Mouse (Mus musculus): ENCODE data around the gene Slc6a8.

Gene Slc6a8

DNA sequence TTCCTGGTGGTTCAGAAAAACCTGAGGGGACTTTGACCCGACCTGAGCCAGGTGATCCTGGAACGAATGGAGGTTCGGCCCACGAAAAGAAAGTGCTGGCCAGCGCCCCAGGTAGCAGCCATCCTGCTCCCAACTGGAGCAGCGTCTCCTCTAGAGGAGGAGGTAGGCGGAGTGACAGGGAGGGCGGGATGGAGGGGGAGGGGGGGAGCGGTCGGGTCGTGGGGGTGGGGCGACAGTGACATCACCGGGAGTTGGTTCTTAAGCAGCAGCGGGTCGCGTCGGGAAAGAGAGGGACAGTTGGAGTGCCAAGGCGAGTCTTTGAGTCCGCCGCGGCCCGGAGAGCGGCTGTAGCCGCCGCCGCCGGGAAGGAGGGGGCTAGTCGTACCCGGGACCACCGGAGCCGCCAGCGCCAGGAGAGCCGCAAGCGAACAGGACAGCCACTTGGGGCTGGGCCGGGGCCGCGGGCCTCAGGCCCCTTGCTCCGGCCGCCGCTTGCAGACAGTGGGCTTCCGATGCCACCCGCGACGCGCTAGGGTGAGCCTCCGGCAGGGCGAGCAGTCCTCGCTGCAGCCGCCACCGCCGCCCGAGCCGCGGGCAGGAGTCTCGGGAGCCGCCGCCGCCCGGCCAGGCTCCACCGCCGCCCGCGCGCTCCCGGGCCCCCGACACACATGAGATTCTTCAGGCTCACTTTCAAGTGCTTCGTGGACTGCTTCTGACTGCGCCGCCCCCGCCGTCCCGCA is at the start of gene Slc6a8:
Slc6a8 (plus strand) TSS at position 272 of the 740 bp plus-strand sequence.
- DNase-seq: peak; percentile 43

DNA sequence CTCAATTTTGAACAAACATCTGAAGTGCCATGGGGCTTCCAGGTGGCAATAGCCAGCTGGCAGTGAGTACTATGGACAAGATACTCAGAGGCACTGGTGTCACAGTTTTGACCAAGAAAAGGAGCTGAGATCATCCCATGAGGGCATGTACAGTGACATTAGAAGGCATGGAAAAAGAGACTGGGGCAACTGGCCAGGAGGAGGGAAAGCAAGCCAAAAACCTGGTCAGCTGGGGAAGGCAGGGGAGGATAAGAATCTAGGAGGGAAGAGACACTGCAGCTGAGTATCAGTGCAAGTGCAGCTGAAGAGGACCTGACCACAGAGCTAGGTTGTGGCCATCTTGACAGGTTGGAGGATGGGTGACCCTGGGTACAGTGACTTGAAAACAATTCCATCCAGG is 46.0 kb upstream of the Slc6a8 start:
- DNase-seq: no peak

DNA sequence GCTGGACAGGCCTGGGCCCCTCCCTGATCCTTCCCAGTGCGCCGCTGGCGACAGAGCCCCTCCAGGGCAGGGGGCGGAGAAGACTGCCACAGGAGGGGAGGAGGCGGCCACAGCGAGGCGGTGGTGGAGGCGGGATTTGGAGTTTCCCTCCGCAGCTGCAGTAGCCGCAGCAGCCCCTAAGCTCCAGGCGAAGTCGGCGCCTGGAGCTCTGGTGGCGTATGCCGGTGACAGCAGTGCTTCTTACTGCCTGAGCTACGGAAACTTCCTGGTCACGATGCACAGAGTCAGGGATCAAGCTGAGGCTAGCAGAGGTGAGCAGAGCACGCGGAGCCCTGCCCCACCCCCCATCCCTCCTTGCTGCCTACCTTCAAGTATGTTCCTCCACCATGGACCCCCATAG is 37.5 kb upstream of the Slc6a8 start:
- DNase-seq: no peak

DNA sequence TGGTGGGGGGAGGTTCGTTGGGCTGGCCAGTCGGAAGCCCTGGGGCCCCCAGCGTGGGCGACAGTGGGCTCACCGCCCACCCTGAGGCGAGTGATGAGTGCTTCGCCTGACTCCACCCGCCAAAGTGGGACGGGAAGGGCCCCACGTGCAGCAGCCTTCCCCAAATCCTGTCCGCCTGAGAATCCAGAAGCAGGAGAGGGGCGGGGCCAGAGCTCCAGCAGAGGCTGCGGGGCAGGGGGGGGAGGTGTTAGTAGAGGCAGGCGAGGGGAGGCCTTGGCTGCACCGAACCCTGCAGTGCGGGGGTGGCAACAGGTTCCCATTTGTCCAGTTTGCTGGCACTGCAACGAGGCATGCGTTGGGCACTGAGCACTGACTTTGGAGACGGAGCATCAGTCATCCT is 35.5 kb upstream of the Slc6a8 start:
- DNase-seq: no peak

DNA sequence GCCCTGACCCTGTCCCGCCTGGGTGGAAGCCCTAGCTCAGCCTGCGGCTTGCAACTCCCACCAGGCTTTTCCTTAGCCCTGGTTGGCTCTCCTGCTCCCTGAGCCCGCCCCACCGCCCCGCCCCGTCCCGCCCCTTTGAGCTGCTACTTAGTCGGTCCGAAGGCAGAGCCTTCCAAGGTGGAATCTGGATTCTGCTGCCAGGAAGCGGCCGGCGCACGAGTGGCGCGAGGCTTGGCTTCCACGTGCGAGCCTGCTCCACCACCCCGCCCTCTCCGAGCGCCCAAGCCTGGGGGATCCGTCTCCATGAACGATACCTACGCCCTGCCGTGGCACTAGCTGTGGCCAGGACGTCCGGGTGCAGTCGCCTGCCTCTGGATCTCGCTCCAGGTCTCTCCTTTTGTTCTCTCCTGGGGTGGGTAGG is 33.7 kb upstream of the Slc6a8 start, which contains the start of gene Dusp9:
Dusp9 (plus strand) TSS at position 165 of the 421 bp plus-strand sequence.
- DNase-seq: no peak

DNA sequence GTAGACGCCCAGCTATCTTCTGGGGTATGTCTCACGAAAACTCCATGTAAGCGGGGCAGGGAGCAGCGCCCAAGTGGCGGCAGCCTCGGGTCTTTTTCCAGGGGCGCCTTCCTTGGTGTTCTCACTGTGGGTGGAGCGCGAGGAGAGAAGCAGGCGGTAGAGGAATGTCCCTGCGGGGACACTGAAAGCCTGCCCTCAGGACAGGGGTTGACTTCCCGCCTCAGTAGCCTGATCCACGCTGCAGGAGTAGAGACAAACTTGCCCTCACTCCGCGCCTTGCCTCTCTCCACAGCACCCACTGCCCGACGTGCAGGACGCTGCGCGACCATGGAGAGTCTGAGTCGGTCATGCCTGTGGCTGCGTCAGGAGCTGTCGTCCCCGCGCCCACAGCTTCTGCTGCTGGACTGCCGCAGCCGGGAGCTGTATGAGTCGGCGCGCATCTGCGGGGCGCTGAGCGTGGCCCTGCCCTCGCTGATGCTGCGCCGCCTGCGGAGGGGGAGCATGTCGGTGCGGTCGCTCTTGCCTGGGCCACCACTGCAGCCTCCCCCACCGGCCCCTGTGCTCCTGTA is 33.0 kb upstream of the Slc6a8 start:
- no peak for DNase-seq

DNA sequence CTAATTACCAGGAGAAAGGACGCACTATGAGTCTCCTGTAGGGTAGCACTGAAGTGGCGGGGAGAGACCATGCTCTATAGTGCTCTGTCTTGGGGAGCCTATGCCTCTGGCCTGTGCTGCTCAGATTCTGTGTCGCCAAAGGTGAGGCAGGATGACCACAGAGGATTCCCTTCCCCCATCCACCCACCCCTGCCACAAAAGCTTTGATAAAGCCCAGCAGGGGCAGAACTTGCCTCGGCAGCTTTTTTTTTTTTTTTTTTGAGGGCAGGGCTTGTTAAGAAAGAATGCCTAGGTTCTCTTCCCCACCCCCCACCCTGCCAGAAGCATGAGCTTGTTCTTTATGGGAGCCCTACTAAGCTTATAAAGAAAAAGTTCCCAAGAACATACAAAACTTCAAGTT is 27.8 kb upstream of the Slc6a8 start:
- DNase-seq: no peak

DNA sequence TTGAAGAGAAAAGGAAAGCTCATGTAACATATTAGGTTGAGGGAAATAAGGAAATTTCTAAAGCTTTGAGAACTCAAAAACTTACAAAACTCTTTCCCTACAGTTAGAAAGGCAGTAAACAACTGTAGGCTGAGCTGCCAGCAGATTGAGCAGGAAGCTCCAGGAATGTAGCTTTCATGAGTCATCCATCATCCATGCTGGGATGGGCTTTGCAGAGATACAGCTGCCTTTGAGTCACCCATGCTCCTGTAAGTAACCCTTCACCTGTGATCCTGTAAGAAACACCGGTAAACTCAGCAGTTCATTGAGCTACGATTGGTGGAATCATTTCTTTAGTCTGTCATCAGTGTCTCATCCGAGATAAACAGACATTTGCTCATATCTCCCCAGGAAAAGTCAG is 22.1 kb upstream of the Slc6a8 start:
- no peak for DNase-seq

DNA sequence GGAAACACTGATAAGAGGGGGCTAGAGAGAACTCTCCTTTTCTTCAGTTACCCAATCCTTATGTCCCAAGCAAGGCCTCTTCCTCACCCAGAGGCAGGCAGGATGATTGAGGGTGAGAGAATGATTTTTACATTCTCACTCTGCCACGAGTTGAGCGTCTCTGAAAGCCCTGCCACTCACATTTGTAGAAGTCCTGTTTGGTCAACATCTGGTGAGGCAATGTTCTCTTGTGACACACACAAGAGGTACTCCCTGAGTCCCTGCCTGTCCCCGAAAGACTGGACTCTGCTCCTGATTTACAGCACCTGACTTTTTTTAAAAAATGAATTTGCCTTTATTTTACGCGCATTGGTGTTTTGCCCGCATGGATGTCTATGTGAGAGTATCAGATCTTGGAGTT is 19.6 kb upstream of the Slc6a8 start:
- DNase-seq: no peak

DNA sequence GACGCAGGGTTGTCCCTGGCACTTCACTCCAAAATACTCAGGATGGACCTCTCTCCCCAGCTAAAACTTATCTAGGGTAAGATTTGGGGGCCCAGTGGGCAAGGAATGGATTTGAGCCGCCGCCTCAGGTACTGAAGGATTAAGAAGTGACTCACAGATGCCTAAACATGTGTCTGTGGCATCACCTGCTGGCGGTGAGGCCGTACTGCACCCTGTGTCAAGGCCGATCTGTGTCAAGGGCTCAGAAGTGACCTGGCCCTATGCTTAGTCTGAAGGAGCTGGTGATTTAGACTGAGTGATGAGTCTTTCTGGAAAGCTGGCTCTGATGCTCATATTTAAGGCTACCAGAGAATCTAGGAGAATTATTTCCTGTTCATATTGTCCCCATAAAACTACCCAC is 18.8 kb upstream of the Slc6a8 start:
- DNase-seq: peak; percentile 57

DNA sequence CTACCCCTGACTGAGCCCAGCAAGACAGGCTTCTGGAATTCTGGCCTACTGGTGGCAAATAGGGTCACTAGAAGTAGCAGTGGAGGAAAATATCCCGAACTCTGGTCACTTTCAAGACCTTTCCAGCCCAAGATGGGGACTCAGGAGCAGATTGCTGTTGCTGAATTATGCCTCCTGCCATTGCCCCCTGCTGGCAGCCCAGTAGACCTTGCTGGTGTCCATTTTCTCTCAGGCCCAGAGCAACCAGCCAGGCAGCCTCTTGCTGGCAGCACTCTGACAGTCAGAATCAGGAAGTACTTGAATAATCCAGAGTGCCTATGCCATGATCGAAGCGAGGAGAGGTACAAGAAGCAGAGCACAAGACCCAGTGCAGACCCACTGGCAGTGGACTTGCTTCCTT is 17.4 kb upstream of the Slc6a8 start:
- DNase-seq: no peak

DNA sequence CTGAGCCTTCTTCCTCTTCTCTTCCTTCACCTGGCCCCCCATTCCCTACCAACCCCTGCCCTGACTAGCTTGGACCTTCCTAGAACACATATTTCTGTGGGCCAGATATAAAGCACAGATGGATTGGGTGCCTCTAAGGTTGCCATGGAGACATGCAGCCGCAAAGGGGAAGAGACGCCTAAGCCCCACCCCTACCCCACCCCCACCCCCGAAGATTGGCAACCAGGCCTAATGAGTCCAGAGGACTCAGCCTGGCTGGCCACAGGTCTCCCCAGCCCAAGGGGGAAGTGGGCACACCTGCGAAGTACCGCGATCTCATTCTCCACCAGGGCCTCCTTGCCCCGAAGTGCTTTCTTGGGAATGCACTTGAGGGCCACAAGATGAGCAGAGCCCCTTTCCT is 14.6 kb upstream of the Slc6a8 start:
- DNase-seq: no peak

DNA sequence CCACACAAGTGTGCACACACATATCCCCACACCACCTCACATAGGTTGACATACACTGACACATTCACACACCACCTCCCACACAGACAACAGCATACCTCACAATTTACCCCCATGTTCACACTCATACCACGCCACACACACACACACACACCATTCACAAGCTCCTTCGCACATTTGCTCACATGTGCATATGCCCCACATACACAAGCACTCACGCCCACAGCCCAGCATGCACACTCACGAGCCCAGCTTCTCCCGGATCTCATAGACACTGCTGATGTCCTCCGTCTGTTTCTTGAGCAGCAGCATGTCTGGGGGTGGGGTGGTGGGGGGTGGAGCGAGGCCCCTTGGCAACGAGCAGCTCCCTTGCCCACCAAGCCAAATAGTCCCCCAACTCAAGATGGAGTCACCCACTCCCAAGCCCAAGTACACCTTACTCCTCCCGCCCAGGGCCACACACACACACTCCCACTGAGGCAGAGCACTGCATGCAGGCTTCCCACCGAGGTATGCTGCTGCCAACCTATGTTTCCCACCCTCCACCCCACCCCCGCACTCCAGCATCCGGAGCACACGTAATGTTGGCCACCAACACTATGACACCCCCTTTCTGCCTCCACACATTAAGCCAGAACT is 13.9 kb upstream of the Slc6a8 start:
- DNase-seq: peak; percentile 39

DNA sequence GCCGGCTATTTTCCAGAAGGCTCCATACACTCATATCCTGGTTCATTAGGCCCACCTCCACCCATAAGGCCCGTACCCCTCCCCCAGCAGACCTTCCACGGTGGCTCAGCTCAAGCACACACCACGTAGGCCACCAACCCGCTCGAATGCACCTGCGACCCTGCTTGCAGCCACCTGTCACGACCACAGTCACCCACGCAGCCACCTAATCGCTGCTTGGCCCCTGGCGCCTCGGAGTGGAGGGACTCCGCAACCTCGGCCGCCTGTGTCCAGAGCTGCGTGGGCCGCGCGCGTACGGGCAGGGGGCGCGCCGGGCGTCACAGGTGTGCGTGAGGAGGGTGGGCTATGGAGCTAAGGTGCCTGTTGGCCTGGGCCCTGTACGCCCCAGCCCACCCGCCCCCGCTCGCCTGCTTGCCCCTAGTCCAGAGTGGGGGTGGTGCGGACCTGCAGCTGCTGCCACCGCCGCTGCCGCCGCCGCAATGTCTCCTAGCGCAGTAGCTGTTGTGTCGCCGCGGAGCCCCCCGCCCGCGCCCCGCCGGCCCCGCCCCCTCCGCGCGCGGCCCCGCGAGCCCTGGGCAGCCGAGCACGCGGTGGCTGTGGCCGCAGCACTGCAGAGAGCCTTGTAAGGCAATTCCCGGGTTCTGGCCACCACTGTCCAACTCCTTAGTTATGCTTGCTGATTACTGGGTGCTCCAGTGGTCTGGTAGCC is 13.2 kb upstream of the Slc6a8 start, which contains the start of gene Pnck:
Pnck (minus strand) TSS at position 543 of the 709 bp plus-strand sequence.
- DNase-seq: no peak

DNA sequence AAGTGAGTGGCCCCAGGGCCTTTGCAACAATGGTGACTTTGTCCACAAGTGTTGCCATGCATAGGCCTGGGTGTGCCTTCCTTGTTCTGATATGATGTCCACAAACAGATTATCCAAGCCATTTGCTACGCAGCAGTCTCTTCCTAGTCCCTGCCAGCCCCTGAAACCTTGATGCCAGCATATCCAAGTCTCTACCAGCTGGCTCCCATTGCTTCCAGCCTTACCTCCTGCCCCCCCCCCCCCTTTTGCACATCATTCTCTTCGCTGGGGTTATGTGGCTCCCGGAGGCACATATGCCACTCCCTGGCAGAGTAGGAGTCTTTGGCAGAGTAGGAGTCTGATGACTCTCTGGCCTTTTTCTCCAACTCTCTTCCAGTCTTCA is 12.7 kb upstream of the Slc6a8 start:
- no peak for DNase-seq

DNA sequence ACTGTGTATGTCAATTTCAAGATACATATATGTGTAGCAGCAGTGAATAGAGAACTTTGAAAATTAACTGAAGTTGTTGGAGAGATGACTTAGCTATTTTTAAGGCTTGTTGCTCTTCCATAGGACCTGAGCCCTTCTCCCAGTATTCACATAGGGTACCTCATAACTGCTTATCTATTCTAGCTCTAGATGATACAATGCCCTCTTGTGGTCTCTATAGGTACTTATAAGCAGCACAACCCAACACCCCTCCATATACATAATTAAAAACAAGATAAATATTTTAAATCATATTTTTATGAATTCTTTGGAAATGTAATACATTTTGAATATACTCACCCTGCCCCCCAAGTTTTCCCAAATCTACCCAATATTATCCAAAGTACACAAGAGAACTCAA is 9.8 kb upstream of the Slc6a8 start:
- no peak for DNase-seq

DNA sequence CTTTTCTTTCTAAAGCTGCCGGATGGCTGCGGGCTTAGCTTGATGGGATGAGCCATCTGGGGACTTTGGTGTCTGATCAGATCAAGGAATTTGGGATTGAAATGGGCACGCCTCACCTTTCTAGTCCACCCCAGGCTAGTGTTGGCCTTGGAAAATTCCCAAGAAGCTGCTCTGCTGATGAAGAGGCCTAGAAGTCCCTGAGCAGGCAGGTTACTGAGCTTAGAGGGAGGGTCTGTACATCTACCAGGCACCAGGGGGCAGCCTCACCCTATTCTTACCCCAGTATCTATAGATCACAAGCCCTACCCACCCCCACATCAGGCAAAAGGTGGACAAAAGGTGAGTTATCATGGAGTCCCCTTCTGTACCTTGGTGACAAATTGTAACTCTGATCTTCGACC is 919 bp upstream of the Slc6a8 start:
- peak; percentile 56 for DNase-seq

DNA sequence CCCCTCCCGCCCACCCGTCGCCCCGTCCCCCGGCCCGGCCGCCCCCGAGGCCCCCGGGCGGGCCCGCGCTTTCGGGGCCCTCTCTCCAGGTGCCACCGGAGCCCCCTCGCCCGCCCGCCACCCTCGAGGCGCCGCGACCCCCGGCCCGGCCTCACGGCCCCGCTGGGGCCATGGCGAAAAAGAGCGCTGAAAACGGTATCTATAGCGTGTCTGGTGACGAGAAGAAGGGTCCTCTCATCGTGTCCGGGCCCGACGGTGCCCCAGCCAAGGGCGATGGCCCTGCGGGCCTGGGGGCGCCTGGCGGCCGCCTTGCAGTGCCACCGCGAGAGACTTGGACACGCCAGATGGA is 643 bp downstream of the Slc6a8 start:
- DNase-seq: no peak

DNA sequence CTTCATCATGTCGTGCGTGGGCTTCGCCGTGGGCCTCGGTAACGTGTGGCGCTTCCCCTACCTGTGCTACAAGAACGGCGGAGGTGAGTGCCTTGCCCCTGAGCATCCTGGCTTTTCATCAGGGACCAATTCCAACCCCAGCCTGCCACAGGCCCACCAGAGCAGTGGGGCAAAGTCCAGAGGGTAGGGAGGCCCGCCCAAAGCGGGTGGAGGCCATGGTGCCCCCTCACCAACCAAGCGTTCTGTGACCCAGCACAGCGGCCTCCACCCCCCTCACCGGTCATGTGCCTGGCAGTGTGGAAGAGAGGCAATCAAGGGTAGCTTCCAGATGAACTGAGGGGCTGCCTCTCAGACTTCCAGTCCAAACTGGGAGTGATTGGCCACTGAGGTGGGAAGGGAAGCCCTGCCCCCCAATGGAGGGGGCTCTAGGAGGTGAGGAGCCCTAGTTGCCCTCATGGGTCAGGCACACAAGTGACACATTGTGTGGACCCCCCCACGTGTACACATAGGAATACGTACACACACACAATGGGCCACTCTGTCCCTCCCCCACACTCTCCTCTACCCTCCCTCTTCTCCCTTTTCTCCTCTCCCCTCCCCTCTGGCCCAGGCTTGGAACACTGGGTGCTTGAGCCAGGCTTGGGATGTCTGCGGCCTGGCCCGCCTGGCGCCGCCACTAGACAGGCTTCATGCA is 1.2 kb downstream of the Slc6a8 start:
- peak; percentile 43 for DNase-seq

DNA sequence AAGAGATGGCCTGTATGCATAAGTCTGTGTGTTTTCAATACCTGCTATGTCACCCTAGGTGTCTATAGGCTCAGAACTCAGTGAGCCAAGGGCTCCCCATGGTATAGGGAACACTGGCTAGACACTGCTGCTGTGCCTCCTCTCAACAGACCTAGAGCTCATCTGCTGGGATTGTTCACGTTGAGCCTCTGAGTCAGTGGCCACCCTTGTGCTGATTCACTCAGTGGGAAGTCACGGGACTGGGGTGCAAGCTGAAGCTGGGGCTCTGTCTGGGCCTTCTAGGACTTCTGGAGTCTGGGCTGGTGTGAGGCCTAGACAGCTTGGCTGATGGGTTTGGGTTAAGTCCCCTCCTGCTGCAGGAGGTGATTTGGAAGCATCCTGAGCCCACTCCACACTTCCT is 2.3 kb downstream of the Slc6a8 start:
- no peak for DNase-seq

DNA sequence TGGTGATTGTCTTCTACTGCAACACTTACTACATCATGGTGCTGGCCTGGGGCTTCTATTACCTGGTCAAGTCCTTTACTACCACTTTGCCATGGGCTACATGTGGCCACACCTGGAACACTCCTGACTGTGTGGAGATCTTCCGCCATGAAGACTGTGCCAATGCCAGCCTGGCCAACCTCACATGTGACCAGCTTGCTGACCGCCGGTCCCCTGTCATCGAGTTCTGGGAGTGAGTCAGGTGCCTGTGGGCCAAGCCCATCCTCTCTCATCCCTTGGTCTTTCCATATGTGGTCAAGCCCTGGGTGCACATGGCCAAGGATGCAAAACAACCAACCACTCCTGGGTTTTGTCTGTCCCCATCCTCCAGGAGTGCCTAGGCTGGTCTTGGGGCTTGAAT is 3.7 kb downstream of the Slc6a8 start:
- no peak for DNase-seq

DNA sequence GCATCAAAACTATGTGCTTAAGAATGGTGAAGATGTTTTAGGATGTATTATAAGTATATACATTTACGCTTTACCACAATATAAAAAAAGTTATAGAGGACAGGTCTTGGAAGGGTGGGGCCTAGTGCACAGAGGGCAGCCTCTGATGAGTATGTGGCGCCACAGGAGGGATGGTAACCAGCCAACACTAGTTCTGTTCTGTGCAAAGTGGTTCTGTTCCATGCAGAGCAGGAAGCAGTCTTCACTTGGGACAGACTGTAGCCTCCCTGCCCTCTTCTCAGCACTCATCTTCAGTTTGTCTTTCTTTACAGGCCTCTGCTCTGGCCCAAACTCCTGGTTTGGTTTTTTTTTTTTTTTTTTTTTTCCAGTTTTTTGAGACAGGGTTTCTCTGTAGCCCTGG is 11.2 kb downstream of the Slc6a8 start:
- DNase-seq: no peak

DNA sequence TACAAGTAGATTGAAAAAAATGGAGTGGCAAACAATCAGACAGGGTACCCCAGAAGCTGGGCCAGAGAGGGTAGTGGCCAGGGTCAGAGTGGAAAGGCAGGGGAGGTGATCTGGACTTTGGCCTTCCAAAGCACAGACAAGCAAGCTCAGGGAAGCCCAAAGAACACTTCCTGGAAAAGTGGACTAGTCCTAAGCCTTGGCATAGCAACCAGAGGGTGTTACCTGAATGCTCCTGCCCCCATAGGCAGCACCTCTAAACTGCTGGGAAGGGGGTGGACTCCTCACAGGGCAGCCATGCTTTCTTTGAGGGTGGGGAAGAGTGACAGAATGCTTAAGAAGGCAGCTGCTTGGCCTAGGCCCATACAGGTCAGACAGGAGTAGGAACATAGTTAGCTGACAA is 12.0 kb downstream of the Slc6a8 start:
- no peak for DNase-seq

Data from right cerebral cortex, adult 18-20 months (tissue).